Mouse (Mus musculus) layer of hippocampus, postnatal 14 days (tissue): ENCODE data around the gene Ccl5. TPM values are rescaled to one million over a fixed set of nuclear protein-coding genes. Genes with fewer than 3 reads are reported as not detected.
A peak's percentile ranks its signal among the peaks of the same experiment; 100 is the strongest.

Experiments used
- DNase-seq, 2 experiments: peaks; one replicate each; pipeline ENCODE4 v3.0.0; 2021 to 2022; ENCODE audit warnings: low spot score in 2 of 2, mixed read lengths in 1 of 2
- total RNA-seq, 2 experiments: library from RNA; stranded (reverse); gene quantifications; 2 replicates each; pipeline ENCODE4 v1.2.3; 2021

Gene Ccl5
- total RNA-seq, 2 experiments from 2014 or later, result not detected

DNA sequence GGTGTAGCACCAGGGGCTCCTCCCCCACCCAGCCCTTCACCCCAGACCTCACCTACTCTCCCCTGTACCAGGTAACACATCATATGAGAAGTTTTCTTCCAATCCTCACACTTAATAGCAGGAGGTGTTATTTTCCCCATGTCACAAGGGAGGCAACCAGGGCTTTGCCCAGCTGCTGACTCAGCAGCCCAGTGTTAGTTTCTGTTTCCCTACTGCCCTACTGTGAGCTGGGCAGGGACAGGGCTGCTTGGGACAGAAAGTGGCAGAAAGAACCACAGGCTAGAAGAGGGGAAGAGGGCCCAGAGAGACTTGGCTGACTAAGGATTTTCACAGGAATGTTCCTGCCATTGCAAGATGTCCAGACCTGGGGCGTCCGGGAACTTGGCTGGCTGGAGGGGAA lies 10.6 kb upstream of the Ccl5 start:
- no peak for DNase-seq

DNA sequence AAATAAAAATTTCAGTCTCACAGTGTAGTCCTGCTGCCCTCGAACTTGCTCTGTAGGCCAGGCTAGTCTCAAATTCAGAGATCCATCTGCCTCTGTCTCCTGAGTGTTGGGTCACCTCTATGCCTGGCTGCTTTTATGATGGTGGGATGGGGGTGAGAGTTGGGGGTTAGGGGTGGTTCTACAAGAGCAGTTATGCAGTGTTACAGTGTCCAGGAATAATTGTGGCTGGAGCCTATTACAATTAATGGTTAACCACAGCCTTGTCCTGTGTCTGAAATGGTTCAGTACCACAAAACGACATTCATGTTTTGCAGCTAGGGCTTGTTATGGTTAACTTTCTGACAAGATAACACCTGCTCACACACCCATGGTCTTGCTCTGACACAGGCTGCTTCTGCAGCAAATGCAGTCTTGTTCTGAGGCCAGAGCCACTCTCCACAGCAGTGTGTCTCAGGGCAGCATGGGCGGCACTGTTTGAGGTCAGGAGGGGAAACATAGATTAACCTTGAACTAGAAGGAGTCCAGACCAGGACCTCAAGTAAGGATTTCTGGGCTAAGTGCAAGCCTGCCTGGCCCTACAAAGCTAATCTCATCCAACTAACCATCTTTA lies 8.5 kb upstream of the Ccl5 start:
- no peak for DNase-seq

DNA sequence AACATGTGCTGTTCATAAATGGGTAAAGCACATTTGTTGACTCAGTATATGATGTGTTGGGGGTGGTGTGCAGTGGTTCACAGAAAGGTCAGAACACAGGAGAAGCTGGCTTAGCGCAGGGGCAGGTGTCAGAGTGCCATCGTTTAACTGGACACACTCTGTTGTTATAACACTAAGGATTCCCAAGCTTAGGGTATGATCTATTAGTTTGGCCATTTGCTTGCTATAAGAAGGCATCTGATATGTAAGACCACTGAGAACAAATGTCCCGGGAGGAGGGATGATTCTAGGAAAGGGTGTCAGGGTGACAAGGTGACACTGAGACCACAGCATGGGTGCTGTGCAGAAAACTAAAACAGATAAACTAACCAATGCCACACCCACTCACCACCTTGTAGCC lies 6.5 kb upstream of the Ccl5 start:
- no peak for DNase-seq

DNA sequence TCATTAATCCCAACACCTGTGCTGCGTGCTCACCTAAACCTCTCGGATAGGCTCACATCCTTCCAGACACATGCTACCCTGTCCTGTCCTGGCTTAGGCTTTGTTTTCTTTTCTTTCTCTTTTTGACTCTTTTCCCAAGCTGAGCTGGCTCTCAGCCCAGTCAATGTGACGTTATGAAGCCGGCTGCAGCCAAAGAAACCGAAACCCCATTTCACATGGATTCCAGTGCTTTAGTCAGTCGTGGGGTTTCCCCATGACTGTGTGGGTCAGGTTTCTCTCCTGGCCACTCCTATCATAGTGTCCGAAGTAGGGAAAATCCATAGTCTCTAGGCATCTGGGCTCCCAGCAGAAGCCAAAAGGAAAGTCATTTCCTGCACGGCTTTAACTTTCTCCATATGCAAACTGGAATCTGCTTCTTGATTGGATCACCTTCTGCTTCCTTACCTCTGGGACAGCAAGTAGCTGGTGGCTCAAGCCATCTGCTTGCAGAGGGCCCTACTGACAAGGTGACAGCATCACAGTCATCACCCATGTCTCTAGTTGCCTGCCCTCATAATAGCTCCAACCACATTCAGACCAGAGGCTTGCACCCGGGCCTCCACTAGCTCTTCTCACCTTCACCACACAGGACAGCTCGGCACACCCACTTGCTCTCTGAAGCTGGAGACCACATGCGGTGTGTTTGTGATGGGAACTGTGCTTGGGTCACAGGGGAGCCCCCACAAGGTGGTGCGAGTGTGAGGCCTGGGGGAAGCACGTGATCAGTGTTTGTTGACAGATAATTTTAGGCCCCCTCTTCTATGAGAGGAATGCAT lies 4.5 kb upstream of the Ccl5 start:
- DNase-seq, result peak; percentile 63 to 68

DNA sequence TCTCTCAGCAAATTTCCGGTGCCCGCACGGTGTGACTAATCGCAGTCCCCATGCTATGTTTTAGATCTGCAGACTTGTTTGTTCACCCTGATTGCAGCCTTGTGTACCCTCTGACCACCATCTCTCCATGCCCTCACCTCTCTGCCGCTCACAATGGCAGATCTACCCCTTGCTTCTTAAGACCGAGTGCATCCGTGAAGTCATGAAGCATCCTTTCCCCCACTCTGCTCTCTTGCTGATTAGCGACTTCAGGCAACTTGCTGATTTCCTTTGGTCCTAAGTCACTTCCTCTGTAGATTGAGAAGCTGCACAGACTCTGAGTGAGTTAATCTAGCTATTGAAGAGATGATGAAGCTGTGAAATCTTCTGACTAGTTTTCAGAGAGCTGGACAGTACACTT lies 3.8 kb upstream of the Ccl5 start:
- no peak for DNase-seq

DNA sequence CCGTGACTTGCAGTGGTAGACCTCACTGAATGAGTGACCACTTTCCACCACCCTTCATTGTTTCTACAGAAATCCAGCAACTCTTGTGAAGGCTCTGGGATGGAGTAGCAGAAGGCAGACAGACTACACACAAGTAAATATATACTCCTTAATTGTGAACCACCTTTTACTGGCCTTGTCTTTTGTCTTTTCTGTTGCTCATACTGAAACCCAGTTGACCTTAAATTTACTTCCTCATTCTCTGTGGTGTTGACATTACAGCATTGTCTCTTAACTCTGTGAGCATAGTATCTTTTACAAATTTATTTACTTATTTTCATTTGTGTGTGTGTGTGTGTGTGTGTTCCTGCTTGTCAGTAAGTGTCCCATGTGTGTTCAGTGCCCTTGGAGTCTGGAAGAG lies 2.9 kb upstream of the Ccl5 start:
- DNase-seq, result no peak

DNA sequence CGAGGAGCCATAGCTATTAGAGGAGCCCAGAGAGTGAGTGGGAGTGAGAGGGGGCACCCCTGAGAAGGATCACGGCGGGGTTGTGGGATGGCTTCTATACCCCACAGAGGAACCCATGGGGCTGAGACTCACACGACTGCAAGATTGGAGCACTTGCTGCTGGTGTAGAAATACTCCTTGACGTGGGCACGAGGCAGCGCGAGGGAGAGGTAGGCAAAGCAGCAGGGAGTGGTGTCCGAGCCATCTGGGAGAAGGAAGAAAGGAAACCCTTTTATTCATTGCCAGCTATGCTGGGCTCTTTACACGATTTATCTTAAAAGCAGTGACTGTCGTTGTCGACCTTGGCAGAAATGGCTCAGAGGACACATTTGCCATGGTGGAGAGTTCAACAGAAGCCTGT lies 1.3 kb downstream of the Ccl5 start:
- DNase-seq, result no peak

DNA sequence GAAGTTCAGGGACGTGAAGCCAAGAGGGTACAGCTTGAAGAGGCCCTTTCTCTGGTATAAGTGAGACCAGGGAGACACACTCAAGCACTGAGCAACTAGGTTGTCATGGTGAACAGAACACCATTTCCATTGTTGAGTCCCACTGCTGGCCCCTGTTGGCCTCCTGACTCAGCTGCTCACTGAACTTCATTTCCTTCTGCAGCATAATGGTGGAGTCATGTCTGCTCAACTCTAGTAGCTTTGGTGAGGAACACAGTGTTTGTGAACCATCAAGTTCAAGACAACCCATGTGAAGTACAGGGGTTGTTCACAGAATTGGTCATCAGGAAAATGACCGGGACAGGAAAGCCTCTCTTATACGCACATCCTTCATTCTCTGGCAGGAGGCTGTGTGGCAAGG lies 8.2 kb downstream of the Ccl5 start, which contains the start of gene Heatr9:
Gene Heatr9 (minus strand): TSS at position 101 of the 400 bp plus-strand sequence.
- no peak for DNase-seq

DNA sequence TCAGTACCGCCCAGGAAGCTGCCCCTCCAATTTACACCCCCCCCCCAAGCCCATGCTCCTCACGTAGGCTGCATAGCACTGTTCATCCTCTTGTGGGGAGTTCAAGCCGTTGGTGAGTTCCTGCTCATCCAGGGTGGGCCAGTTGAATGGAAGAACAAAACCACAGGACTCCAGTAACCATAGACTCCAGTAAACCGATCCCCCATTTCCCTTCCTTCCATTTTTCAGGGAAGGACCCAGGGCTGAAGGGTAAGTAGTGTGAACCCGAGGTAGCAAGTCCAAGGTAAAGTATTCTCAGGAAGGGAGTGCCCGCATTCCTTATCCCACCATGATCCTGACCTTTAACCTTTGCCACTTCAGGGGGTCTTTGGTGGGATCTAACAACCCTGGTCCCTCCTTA lies 11.9 kb downstream of the Ccl5 start:
- no peak for DNase-seq

DNA sequence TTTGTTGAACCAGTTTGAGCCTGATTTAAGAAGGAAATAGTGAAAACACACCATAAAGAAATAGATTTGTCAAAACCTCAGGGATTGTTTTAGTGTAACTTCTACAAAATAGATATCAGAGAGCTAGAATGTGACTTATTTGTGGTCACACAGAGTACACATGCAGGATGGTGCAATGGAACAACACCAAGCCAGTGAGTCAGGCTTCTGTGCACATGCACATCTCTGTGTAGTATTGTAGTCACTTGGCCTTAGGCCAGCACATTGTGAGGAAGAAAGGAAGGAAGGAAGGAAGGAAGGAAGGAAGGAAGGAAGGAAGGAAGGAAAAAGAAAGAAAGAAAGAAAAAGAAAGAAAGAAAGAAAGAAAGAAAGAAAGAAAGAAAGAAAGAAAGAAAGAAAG lies 13.2 kb downstream of the Ccl5 start:
- no peak for DNase-seq

DNA sequence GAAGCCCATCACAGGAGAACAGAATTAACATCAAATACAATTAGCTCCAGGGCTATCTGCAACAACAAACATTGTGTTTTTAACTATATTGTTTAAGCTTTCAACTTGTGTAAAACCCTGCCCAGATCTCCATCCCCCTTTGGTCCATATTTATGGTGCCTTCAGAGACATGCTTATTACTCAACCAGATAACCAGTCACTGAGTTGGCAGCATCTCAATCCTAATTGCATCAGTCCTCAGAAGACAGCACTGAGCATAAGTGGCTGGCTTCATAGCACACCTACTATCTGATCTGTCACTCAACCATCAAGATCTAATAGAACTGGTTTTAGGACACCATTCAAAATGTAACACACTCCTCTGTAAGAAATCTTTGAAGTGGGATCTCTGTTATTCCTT lies 20.8 kb downstream of the Ccl5 start:
- no peak for DNase-seq

DNA sequence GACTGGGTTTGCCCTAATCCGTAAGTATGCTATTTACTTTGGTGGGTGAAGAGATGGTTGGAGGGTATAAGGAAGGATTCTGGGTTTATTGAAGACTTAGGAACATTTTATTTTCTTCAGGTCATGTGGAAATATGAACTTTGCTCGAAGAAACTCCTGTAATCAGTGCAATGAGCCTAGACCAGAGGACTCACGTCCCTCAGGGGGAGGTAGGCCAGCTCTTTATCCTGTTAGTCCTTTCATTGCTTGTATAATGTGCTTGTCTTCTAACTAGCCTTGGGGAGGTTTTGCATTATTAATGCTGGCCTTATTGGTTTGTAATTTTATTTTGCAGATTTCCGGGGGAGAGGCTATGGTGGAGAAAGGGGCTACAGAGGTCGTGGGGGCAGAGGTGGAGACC lies 26.0 kb downstream of the Ccl5 start:
- no peak for DNase-seq

DNA sequence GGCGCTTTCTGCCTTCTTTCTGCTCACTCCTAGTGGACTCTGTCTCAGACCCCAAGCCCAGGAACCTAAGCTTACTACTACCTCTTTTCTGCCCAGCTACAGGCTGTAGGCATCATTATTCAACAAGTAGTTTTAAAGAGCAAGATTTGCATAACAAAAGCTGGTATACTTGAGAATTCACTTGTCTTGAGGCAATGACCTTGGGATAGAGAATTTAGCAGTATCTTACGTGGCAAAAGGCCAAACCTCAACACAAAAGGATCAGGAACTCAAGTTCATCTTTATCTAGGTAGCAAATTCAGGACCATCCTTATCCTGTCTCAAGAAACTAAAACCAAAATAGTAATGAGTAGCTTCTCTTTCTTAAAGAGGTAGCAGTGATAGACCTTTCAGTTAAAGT lies 34.7 kb downstream of the Ccl5 start:
- DNase-seq, result no peak

DNA sequence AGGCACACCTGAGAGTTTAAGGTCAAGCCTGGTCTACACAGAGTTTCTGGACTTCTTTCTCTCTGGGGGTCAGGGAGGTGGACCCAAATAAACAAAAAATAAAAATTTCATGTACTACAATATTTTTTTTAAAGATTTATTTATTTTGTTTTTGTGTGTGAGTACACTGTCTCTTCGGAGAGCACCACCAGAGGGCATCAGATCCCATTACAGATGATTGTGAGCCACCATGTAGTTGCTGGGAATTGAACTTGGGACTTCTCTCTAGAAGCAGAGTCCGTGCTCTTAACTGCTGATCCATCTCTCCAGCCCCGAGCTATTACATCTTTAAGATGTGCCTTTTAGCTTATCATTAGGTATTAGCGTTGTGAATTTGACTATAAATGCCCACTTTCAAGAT lies 38.8 kb downstream of the Ccl5 start:
- no peak for DNase-seq

Other genes with a start within 250 kb of the Ccl5 start
- gene Slfn14, start 243.8 kb downstream of the Ccl5 start, total RNA-seq, result not detected
- 100 to 1,000 TPM; 352 to 359 TPM for gene Ap2b1, start 231.5 kb downstream of the Ccl5 start, total RNA-seq
- gene Pex12, start 227.9 kb downstream of the Ccl5 start, total RNA-seq, result 10 to 100 TPM in 1 of 2 experiments, 1 to 10 TPM in 1; 9.2 to 10.7 TPM
- gene Rasl10b, start 121.4 kb downstream of the Ccl5 start, total RNA-seq, result 100 to 1,000 TPM; 219 to 224 TPM
- 1 to 10 TPM in 1 of 2 experiments, under 1 TPM in 1; 0.29 to 1.0 TPM for gene Gas2l2, start 101.1 kb downstream of the Ccl5 start, total RNA-seq
- not detected for gene 1700020L24Rik, start 92.8 kb downstream of the Ccl5 start, total RNA-seq
- gene Mmp28, start 67.4 kb downstream of the Ccl5 start, total RNA-seq, result 1 to 10 TPM; 3.2 to 3.3 TPM
- 10 to 100 TPM; 64.1 to 65.9 TPM for gene Taf15, start 57.4 kb downstream of the Ccl5 start, total RNA-seq
- gene Heatr9, start 8.3 kb downstream of the Ccl5 start, total RNA-seq, result not detected
- gene Ccl9, start 48.1 kb upstream of the Ccl5 start, total RNA-seq, result 1 to 10 TPM; 5.6 to 6.8 TPM
- gene Ccl6, start 62.6 kb upstream of the Ccl5 start, total RNA-seq, result 1 to 10 TPM; 1.2 to 1.5 TPM
- gene Rpl9-ps1, start 115.1 kb upstream of the Ccl5 start, total RNA-seq, result not detected
- gene Ccl3, start 118.8 kb upstream of the Ccl5 start, total RNA-seq, result not detected
- gene Ccl4, start 132.1 kb upstream of the Ccl5 start, total RNA-seq, result not detected
- not detected for gene Wfdc17, start 173.5 kb upstream of the Ccl5 start, total RNA-seq
- gene Wfdc18, start 178.5 kb upstream of the Ccl5 start, total RNA-seq, result not detected
- not detected for gene Wfdc21, start 216.4 kb upstream of the Ccl5 start, total RNA-seq
- 10 to 100 TPM; 16.6 to 19.5 TPM for gene Heatr6, start 223.2 kb upstream of the Ccl5 start, total RNA-seq